Mouse (Mus musculus) MEL-GATA-1-ER (cell line): ENCODE data around the gene Gm10382.
A peak's percentile ranks its signal among the peaks of the same experiment; 100 is the strongest.

Experiments
- DNase-seq: peaks from one replicate; pipeline ENCODE4 v3.0.0-alpha.2; 2012; ENCODE audit warnings: low read depth; ENCODE audit errors: extremely low read depth

Gene Gm10382

DNA sequence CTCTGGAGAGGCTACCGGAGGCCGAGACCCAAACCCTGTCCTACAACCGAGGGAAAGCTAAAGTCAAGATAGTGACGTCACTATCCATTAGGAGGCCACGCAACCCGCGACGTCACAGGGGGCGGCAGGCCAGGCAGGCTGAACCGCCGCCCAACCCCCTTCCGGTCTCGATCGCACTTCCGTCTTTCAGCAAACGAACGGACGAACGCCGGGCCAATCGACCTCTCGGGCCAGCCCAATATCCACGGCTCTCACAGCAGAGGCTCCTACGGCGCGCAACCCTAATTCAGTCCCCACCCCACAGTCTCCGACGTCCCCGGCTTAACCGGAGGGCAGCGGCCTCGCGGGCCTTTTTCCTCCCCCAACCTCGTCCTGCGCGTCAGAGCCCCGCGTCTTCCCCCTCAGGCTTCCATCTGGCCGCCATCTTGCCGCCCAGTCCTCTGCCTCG, at the start of gene Gm10382:
Gene Gm10382, plus strand, starts transcription at position 192 of the 448 bp plus-strand sequence.
- DNase-seq, result peak; percentile 87

- no peak for DNase-seq
These were observed 49.1 kb upstream of the Gm10382 start for GRCm38 (mm10) chr5:125339851-125340531.

- no peak for DNase-seq
These were observed 48.4 kb upstream of the Gm10382 start, which contains the start of gene Scarb1 for GRCm38 (mm10) chr5:125340547-125341262. Scarb1 (minus strand) TSS chr5:125341094.

- no peak for DNase-seq
These were observed 47.5 kb upstream of the Gm10382 start for GRCm38 (mm10) chr5:125341459-125342090.

- no peak for DNase-seq
These were observed 44.8 kb upstream of the Gm10382 start for GRCm38 (mm10) chr5:125344296-125344695.

DNA sequence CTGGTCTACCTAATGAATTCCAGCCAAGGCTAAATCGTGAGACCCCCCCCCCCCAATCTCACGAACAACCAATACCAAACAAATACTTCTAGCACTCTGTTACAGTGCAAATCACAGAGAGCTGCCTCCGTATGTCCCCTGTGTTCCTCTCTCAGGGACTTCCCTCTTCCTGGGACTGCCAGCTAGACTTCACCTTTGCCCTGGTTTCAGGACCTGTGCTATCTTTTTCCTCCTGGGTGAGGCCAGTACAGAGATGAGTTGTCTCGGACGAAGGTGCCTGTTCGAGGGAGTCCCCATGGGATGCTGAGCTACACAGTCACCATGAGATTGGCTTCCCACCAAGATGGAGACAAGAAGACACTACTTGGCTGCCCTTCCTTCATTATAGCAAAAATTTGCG, 41.1 kb upstream of the Gm10382 start:
- DNase-seq, result no peak

- DNase-seq, result peak; percentile 80
These were observed 40.6 kb upstream of the Gm10382 start for GRCm38 (mm10) chr5:125348487-125348886.

DNA sequence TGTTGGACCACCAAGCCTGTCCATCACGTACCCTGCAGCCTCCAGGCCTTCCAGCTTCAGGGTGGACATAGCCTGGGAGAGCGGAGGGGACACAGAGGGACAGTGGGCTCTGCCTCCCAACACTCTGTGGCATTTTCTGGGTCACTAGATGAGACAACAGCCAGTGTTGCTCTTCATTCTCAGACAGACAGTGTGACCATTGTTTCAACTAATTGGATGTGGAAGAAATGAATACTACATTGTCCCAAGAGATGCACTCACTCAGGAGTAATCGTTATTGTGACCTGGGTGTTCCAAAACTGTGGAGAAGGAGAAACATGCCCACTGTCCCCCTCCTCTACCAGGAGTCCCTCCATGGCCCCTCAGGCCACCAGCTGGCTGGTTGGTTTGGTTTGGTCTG, 39.7 kb upstream of the Gm10382 start:
- no peak for DNase-seq

DNA sequence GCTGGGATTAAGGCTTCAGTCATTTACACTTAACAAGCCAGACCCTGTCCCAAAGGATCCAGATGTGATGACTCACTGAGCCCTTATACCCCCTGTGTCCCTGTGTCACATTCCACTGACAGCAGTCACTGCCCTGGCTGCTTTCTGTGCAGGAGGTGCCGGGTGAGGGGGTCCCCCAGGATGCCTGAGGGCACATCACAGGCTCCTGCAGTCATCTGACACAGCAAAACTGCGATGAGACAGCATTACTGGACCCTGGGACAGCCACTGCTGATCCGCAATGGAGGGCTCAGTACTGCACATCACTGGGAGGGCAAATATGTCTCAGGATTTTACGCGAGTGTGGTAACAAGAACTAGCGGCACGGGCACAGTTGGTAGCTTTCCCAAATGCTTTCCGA, 38.1 kb upstream of the Gm10382 start:
- no peak for DNase-seq

GRCm38 (mm10) chr5:125351939-125352338, 37.2 kb upstream of the Gm10382 start:
- DNase-seq, result peak; percentile 96

- no peak for DNase-seq
These were observed 36.3 kb upstream of the Gm10382 start for GRCm38 (mm10) chr5:125352781-125353294.

DNA sequence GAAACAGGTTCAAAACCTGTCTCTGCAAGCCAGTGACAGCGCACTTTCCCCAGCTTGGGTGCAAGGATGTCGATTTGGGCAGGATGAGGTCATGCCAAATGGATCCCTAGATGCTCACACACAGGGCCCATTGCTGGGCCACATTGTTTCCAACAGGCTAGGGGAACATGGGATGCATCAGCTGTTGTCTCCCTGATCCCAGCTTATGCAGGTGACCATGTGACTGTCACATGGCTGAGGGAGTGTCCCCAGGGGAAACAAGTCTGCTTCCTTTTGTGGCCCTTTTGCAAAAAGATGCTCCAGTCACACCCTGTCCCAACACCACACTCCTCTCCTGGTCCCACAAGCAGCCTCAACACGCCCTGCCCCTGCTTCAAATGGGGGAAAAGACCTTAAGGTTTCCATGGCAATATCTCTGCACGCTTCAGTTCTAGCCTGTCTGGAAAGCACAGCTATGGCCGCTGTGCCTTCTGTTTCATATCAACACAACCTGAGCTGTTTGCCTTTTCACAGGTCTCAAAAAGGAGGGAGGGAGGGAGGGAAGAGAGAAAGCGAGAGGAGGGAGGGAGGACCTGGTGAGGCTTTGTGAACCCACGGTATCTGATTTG, 34.1 kb upstream of the Gm10382 start:
- no peak for DNase-seq

GRCm38 (mm10) chr5:125355650-125356049, 33.5 kb upstream of the Gm10382 start:
- DNase-seq, result no peak

GRCm38 (mm10) chr5:125357543-125358269, 31.4 kb upstream of the Gm10382 start:
- no peak for DNase-seq

- DNase-seq, result peak; percentile 99
These were observed 30.9 kb upstream of the Gm10382 start for GRCm38 (mm10) chr5:125358270-125358608.

DNA sequence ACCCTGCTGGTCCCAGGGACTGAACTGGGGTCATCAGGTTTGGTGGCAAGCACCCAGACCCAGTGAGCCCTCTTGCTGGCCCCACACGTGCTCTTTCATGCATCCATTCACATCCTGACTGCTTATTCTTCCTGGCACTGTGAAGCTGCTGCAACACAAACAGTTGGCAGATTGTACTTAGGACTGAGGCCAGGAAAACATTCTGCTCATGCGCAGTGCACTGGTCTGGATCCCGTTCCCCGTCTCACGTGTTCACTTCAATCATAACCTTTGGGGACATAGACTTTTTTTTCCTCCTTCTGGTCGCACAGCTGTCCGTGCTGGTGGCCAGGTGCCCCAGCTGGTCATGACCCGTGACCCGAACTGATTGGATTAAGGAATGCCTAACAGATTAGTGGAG, 28.6 kb upstream of the Gm10382 start:
- DNase-seq, result no peak

DNA sequence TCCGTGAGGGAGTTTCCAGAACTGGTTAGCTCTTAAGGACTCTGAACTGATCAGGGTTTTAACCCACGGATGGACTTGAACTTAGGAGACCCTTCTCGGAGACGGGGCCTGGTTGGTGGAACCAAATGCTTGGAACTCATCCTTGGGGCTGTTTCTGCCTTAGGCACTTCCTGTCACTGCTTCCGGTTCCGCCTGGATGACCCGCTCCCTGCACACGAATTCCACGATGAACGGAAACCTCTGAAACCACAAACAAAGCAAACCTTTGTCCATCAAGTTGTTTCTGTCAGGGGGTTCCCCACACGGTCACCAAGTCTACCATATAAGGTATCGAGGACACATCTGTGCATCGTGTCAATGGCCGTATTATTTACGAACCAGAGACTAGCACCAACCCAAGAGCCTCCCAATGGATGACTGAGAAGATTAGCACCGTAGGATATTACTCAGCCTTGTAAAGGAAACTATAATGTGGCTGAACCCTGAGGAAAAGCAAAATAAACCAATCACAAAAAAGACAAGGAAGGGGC, 28.1 kb upstream of the Gm10382 start:
- no peak for DNase-seq

GRCm38 (mm10) chr5:125363894-125364293, 25.2 kb upstream of the Gm10382 start:
- DNase-seq, result no peak

DNA sequence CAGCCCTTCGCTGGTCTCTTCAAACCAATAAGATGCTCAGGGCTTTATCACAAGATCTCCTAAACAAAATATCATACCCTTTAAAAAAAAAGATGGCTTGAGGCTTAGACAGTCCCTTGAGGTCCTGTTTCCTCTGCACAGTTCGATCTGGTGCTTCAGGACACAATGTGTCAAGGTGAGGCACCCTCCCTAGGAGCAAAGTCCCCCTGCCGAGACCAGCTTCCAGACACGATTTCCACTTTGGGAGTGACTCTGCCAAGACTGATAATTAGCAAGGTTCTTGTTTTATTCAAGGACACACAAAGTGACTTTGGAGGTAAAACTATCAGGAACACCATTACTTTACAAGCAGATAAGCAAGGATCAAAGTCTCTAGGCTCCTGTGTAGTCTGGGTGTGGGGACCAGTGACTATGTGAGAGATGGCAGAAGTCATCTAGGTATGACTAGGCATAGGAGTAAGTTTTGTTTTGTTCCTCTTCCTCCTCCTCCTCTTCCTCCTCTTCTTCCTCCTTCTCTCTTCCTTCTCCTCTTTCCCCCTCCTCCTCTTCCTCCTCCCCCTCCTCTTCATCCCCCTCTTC, 24.2 kb upstream of the Gm10382 start:
- DNase-seq, result no peak

DNA sequence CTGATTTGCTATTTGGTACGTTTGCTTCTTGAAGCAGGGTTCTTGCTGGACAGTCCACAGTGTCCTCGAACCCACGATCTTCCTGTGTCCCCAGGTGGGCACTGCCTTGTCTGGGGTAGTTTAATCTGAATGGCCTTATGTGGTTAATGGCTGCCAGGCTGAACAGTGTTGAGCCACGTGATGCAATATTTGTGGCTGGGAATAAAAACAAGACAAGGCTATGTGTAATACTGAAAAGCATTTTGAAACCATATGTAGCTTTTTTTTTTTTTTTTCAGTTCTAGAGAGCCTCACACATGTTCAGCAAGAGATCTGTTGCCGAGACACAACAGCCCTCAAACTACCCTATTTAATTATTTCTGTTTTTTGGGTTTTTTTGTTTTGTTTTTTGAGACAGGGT, 21.0 kb upstream of the Gm10382 start:
- no peak for DNase-seq
